Mouse (Mus musculus) heart, postnatal 4 days (tissue): ENCODE data around the gene Gm10096. TPM values are rescaled to one million over a fixed set of nuclear protein-coding genes. Genes with fewer than 3 reads are reported as not detected.
"Not testable (repeated sequence)": the region's sequence is repeated elsewhere in the genome, so short reads cannot be mapped to it uniquely, and the experiment has no call there.

Experiments
- DNase-seq: peaks from one replicate; pipeline ENCODE4 v3.0.0; 2021
- total RNA-seq, 2 experiments: library from RNA; stranded (reverse); gene quantifications; 2 replicates each; pipeline ENCODE4 v1.2.3; 2021

The Gm10096 gene
- not detected for total RNA-seq

GRCm38 (mm10) chrX:28954602-28955001 lies at the start of gene Gm10096:
TSS of gene Gm10096 (minus strand) at chrX:28954702.
- not testable (repeated sequence) for DNase-seq
